Mouse (Mus musculus) cerebellum, postnatal 36 days (tissue): ENCODE results near the gene Alg12.
"Not testable (repeated sequence)": the region's sequence is repeated elsewhere in the genome, so short reads cannot be mapped to it uniquely, and the experiment has no call there.

Experiments used
- DNase-seq, 2 experiments: peaks; one replicate each; pipeline ENCODE4 v3.0.0; 2021 to 2022; ENCODE audit warnings: mixed read lengths in 2 of 2

Gene Alg12

DNA sequence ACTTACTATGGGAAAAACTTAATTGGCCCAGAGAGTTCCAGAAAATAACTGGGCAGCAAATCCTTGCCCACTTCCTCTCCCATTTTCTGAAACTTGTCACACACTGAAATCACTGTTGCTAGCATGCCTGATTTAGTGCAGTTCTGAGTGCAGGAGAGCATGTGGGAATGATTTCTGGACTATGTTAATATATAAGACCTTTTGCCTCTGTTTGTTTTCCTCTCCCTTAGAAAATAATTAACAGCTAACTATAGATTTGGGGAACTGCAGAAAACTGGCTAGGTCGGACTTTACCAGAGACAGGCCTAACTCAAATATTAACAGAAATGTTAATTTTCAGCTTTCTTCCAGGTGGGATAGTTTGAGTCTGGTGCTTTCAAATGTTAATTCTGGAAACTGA lies 50.6 kb downstream of the Alg12 start:
- no peak for DNase-seq

DNA sequence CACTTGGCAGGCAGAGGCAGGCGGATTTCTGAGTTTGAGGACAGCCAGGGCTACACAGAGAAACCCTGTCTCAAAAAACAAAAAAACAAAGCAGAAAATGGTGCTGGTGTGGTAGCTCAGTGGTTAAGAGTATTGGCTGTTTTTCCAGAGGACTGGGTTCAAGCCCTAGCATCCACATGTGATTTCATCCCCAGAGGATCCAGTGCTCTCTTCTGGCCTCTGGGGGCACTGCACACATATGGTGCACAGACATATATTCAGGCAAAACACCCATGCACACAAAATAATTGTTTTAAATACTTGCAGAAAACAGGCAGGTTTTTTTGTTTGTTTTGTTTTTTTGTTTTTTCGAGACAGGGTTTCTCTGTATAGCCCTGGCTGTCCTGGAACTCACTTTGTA lies 53.0 kb downstream of the Alg12 start:
- DNase-seq: not testable (repeated sequence)

DNA sequence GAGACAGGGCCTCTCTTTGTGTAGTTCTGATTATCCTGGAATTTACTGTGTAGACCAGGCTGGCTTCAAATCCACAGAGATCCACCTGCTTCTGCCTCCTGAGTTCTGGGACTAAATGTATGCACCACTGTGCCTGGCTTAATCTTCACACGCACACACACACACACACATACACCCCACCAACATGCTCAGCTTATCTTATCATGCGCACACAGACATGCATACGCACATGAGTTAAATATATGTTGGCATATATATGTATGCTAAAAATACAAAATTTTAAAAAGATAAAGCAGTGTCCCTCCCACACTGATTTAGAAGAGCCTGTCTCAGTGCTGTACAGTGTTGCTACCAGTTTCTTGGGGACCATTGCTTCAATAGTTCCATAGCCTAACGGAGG lies 57.6 kb downstream of the Alg12 start:
- no peak for DNase-seq

DNA sequence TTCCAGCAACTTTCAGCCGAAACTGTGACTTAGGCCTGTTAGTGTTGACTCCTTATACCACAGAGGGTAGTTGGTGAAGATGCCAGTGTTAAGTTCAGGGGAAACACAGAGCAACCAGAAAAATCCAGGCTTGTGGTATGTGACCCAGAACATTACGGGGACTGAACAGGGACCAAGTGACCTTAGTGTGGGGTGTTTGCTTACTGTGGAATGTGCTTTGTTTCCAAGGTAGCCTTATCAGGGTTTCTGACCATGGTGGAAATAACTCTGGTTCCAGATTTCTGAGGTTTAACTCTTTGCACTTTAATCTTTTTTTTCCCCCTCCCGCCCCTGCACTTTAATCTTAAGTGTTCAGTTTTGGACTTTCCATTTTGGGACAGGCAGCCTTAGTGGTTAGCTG lies 61.1 kb downstream of the Alg12 start:
- DNase-seq: no peak

DNA sequence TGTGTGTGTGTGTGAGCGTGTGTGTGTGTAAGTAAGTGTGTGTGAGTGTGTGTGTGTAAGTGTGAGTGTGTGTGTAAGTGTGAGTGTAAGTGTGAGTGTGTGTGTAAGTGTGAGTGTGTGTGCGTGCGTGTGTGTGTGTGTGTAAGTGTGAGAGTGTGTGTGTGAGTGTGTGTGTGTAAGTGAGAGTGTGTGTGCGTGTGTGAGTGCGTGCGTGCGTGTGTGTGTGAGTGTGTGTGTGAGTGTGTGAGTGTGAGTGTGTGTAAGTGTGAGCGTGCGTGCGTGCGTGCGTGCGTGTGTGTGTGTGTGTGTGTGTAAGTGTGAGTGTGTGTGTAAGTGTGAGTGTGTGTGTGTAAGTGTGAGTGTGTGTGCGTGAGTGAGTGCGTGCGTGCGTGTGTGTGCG lies 63.4 kb downstream of the Alg12 start:
- no peak for DNase-seq
